Mouse (Mus musculus) bone marrow, adult 2 months (tissue): ENCODE measurements around the gene Thbd.

ENCODE experiments used
- CTCF ChIP-seq: fragments of 200-500 bp; IDR thresholded peaks from 2 replicates; pipeline ENCODE4 v1.5.1; 2011; ENCODE audit warnings: low read length, control low read depth; ENCODE audit not compliant: control insufficient read depth, insufficient read depth
- POLR2A ChIP-seq: fragments of 200-500 bp; IDR thresholded peaks from 2 replicates; pipeline ENCODE4 v1.6.1; 2011; ENCODE audit warnings: low read depth, mild to moderate bottlenecking, control low read depth, low read length, borderline replicate concordance; ENCODE audit not compliant: control insufficient read depth

- TF ChIP-seq CTCF = no peak
- TF ChIP-seq POLR2A = no peak
Measured at GRCm38 (mm10) chr2:148442710-148443109, 34.7 kb upstream of the Thbd start.
